Mouse (Mus musculus) forebrain, embryonic 14.5 days (tissue): ENCODE measurements around the gene Tceal9. TPM values are rescaled to one million over a fixed set of nuclear protein-coding genes. Genes with fewer than 3 reads are reported as not detected.
"Not testable (repeated sequence)": the region's sequence is repeated elsewhere in the genome, so short reads cannot be mapped to it uniquely, and the experiment has no call there.

ENCODE experiments used
- ATAC-seq: fragments of 200-750 bp; cut with Nextera tagmentation; 2 replicates; pipeline ENCODE4 v1.8.0; 2017; ENCODE audit warnings: mild to moderate bottlenecking, moderate library complexity
- DNase-seq: peaks from one replicate; pipeline ENCODE4 v3.0.0-alpha.2; 2015; ENCODE audit warnings: low spot score
- H3K27ac ChIP-seq: fragments of 300-500 bp; sonication (generic); 2 replicates; pipeline ENCODE4 v1.5.1; 2014; ENCODE audit warnings: low read depth, mild to moderate bottlenecking, control low read depth, low read length, moderate library complexity
- H3K27me3 ChIP-seq: fragments of 300-500 bp; sonication (generic); replicated peaks from 2 replicates; pipeline ENCODE4 v1.6.1; 2014; ENCODE audit warnings: low read length, control low read depth, mixed read lengths; ENCODE audit not compliant: control insufficient read depth, insufficient read depth
- H3K36me3 ChIP-seq: fragments of 300-500 bp; sonication (generic); 2 replicates; pipeline ENCODE4 v1.6.1; 2014; ENCODE audit warnings: low read length, control low read depth; ENCODE audit not compliant: control insufficient read depth, insufficient read depth
- H3K4me1 ChIP-seq: fragments of 300-500 bp; sonication (generic); 2 replicates; pipeline ENCODE4 v1.6.1; 2014; ENCODE audit warnings: antibody characterized with exemption, low read length, control low read depth; ENCODE audit not compliant: control insufficient read depth, insufficient read depth
- H3K4me2 ChIP-seq: fragments of 300-500 bp; sonication (generic); 2 replicates; pipeline ENCODE4 v1.6.1; 2014; ENCODE audit warnings: mild to moderate bottlenecking, control low read depth, low read length
- H3K4me3 ChIP-seq: fragments of 300-500 bp; sonication (generic); 2 replicates; pipeline ENCODE4 v1.5.1; 2014; ENCODE audit warnings: low read depth, low read length, control low read depth
- H3K9ac ChIP-seq: fragments of 300-500 bp; sonication (generic); 2 replicates; pipeline ENCODE4 v1.6.1; 2014; ENCODE audit warnings: mild to moderate bottlenecking, low read length, control low read depth, moderate library complexity
- H3K9me3 ChIP-seq: fragments of 300-500 bp; sonication (generic); replicated peaks from 2 replicates; pipeline ENCODE4 v1.6.1; 2016; ENCODE audit warnings: low read length, control low read depth, mixed read lengths; ENCODE audit not compliant: control insufficient read depth
- WGBS: fragments of 180-500 bp; shearing (Covaris S2); extraction: QIAGEN DNeasy Blood & Tissue Kit; methylation state at CpG from one replicate; pipeline ENCODE4 v1.1.7; 2014; 5-methylcytosine and 5-hydroxymethylcytosine counted together
- polyA plus RNA-seq: library from polyadenylated mRNA; unstranded; fragments of >200 nt; fragmentation: Nextera tagmentation; extraction: Ambion mirVana; gene quantifications from 2 replicates; pipeline ENCODE4 v1.2.1, GENCODE M21; 2014

Gene Tceal9
- polyA plus RNA-seq, 1 experiment from 2014 or later: 379 TPM

GRCm38 (mm10) chrX:136267720-136268119 lies 22.8 kb downstream of the Tceal9 start:
- Histone ChIP-seq H3K9me3 (no peaks in the 10 kb centered on the region), H3K9ac (no peak overlapping the region), H3K27me3 (no peaks in the 10 kb centered on the region), H3K4me1 (peaks cover 4% of the 10 kb centered on the region; the same call in 1 of the 2 replicates), H3K4me2 (no peak overlapping the region), H3K27ac (no peak overlapping the region), H3K36me3 (peaks cover 5% of the 10 kb centered on the region; the same call in 1 of the 2 replicates), H3K4me3 (no peak overlapping the region)
- ATAC-seq (no peak), DNase-seq (no peak)
- WGBS: 83% methylated on average over 5 of the region's 5 CpGs

GRCm38 (mm10) chrX:136268173-136268572 lies 23.3 kb downstream of the Tceal9 start:
- H3K4me3 ChIP-seq: no peak overlapping the region
- peaks cover 4% of the 10 kb centered on the region; the same call in 1 of the 2 replicates for H3K4me1 ChIP-seq
- ATAC-seq (no peak), DNase-seq (no peak)
- H3K27ac ChIP-seq: no peak overlapping the region
- H3K9me3 ChIP-seq: no peaks in the 10 kb centered on the region
- H3K4me2 ChIP-seq: no peak overlapping the region
- no peaks in the 10 kb centered on the region for H3K27me3 ChIP-seq
- 86% methylated on average over 4 of the region's 4 CpGs for WGBS
- peaks cover 5% of the 10 kb centered on the region; the same call in 1 of the 2 replicates for H3K36me3 ChIP-seq
- H3K9ac ChIP-seq: no peak overlapping the region

GRCm38 (mm10) chrX:136269743-136270392 lies 25.0 kb downstream of the Tceal9 start, which contains the start of gene Bex3:
Bex3 (plus strand) TSS chrX:136270253.
- not testable (repeated sequence) for H3K4me1 ChIP-seq, H3K27me3 ChIP-seq, DNase-seq, H3K36me3 ChIP-seq, H3K9me3 ChIP-seq
- Histone ChIP-seq H3K4me3 (peak within 1 kb of the TSS; percentile 39), H3K9ac (peak within 1 kb of the TSS; percentile 59), H3K27ac (peak within 1 kb of the TSS; percentile 58; the same call in 1 of the 2 replicates), H3K4me2 (peak within 1 kb of the TSS; percentile 49)
- peak; percentile 97 for ATAC-seq
- 70% methylated on average over 4 of the region's 30 CpGs for WGBS

- 56% methylated on average over 18 of the region's 60 CpGs for WGBS
- ATAC-seq: peak; percentile 53
Measured at GRCm38 (mm10) chrX:136270393-136271111, 25.7 kb downstream of the Tceal9 start.

GRCm38 (mm10) chrX:136274542-136274941 lies 29.7 kb downstream of the Tceal9 start:
- H3K27me3 ChIP-seq: no peaks in the 10 kb centered on the region
- H3K27ac ChIP-seq: no peak overlapping the region
- H3K9me3 ChIP-seq: no peaks in the 10 kb centered on the region
- 18% methylated on average over 3 of the region's 3 CpGs for WGBS
- H3K4me1 ChIP-seq: peaks cover 4% of the 10 kb centered on the region; the same call in 1 of the 2 replicates
- peak; percentile 24 for DNase-seq
- no peak overlapping the region for H3K9ac ChIP-seq
- no peak overlapping the region for H3K4me2 ChIP-seq
- no peak overlapping the region for H3K4me3 ChIP-seq
- no peak for ATAC-seq
- peaks cover 5% of the 10 kb centered on the region; the same call in 1 of the 2 replicates for H3K36me3 ChIP-seq

More at GRCm38 (mm10) chrX:136270393-136271111, 25.7 kb downstream of the Tceal9 start:
- Histone ChIP-seq H3K4me2 (peak overlapping the region; percentile 49), H3K27ac (peak overlapping the region; percentile 58; the same call in 1 of the 2 replicates), H3K9ac (peak overlapping the region; percentile 59), H3K4me3 (peak overlapping the region; percentile 39)
- not testable (repeated sequence) for H3K36me3 ChIP-seq, H3K27me3 ChIP-seq, H3K4me1 ChIP-seq, H3K9me3 ChIP-seq
- peak; percentile 71 for DNase-seq

GRCm38 (mm10) chrX:136275386-136275785 lies 30.5 kb downstream of the Tceal9 start:
- Histone ChIP-seq H3K27ac (no peak overlapping the region), H3K4me3 (no peak overlapping the region), H3K9me3 (no peaks in the 10 kb centered on the region), H3K4me1 (peaks cover 4% of the 10 kb centered on the region; the same call in 1 of the 2 replicates), H3K9ac (no peak overlapping the region), H3K4me2 (no peak overlapping the region), H3K27me3 (no peaks in the 10 kb centered on the region), H3K36me3 (peaks cover 5% of the 10 kb centered on the region; the same call in 1 of the 2 replicates)
- DNase-seq (peak; percentile 63), ATAC-seq (peak; percentile 45)
- WGBS: 28% methylated on average over 3 of the region's 3 CpGs

- Histone ChIP-seq H3K4me3 (no peak overlapping the region), H3K9ac (no peak overlapping the region), H3K36me3 (no peaks in the 10 kb centered on the region), H3K9me3 (no peaks in the 10 kb centered on the region), H3K27me3 (no peaks in the 10 kb centered on the region), H3K4me1 (no peaks in the 10 kb centered on the region), H3K27ac (no peak overlapping the region), H3K4me2 (no peak overlapping the region)
- ATAC-seq: no peak
- no peak for DNase-seq
- WGBS: 81% methylated on average over 7 of the region's 7 CpGs
Measured at GRCm38 (mm10) chrX:136277577-136277976, 32.7 kb downstream of the Tceal9 start.

GRCm38 (mm10) chrX:136278401-136278800 lies 33.5 kb downstream of the Tceal9 start:
- Histone ChIP-seq H3K27me3 (no peaks in the 10 kb centered on the region), H3K36me3 (no peaks in the 10 kb centered on the region), H3K4me1 (no peaks in the 10 kb centered on the region), H3K4me3 (no peak overlapping the region), H3K9me3 (no peaks in the 10 kb centered on the region), H3K9ac (no peak overlapping the region), H3K4me2 (no peak overlapping the region), H3K27ac (no peak overlapping the region)
- DNase-seq (peak; percentile 31), ATAC-seq (no peak)

- Histone ChIP-seq H3K4me3 (no peak overlapping the region), H3K9ac (no peak overlapping the region), H3K4me1 (no peaks in the 10 kb centered on the region), H3K27me3 (no peaks in the 10 kb centered on the region), H3K36me3 (no peaks in the 10 kb centered on the region), H3K9me3 (no peaks in the 10 kb centered on the region), H3K27ac (no peak overlapping the region), H3K4me2 (no peak overlapping the region)
- ATAC-seq: peak; percentile 78
- 77% methylated on average over 5 of the region's 5 CpGs for WGBS
- peak; percentile 40 for DNase-seq
Measured at GRCm38 (mm10) chrX:136279410-136279809, 34.5 kb downstream of the Tceal9 start.
